Mouse (Mus musculus): ENCODE results near the gene Atp6ap1. TPM values are rescaled to one million over a fixed set of nuclear protein-coding genes. Genes with fewer than 3 reads are reported as not detected.

Atp6ap1 gene
- polyA plus RNA-seq, 1 experiment = 178 TPM

- Histone ChIP-seq H3K4me3 (no peak overlapping the region), H3K27me3 (ENCODE audit: control insufficient read depth, insufficient read depth, insufficient read length) (no peaks in the 10 kb centered on the region), H3K4me2 (ENCODE audit: low read depth) (no peak overlapping the region), H3K79me2 (ENCODE audit: control insufficient read depth, insufficient read depth) (peaks cover 20% of the 10 kb centered on the region), H3ac (ENCODE audit: control insufficient read depth, insufficient read length) (no peak overlapping the region), H3K36me3 (ENCODE audit: control insufficient read depth, insufficient read depth) (no peaks in the 10 kb centered on the region)
- TF ChIP-seq MAX (IDR thresholded peaks at IDR 0.05; ENCODE audit: low read depth) (no peak), USF1 (IDR thresholded peaks at IDR 0.05; ENCODE audit: low read depth) (no peak), TCF3 (IDR thresholded peaks at IDR 0.05; ENCODE audit: insufficient read length, low read depth) (no peak), POLR2A (IDR thresholded peaks at IDR 0.05; ENCODE audit: insufficient read length, low read depth) (peak; percentile 54), CEBPB (IDR thresholded peaks at IDR 0.05; ENCODE audit: insufficient read depth, poor library complexity, severe bottlenecking) (no peak), POLR2AphosphoS2 (IDR thresholded peaks at IDR 0.05; ENCODE audit: insufficient read length, low read depth) (peak; percentile 82), E2F4 (IDR thresholded peaks at IDR 0.05; ENCODE audit: insufficient read depth) (no peak)
These were observed 23.2 kb upstream of the Atp6ap1 start for GRCm38 (mm10) chrX:74273422-74274322.

GRCm38 (mm10) chrX:74277916-74278315 is 19.0 kb upstream of the Atp6ap1 start:
- Histone ChIP-seq H3K4me2 (ENCODE audit: low read depth) (no peak overlapping the region), H3ac (ENCODE audit: control insufficient read depth, insufficient read length) (no peak overlapping the region), H3K36me3 (ENCODE audit: control insufficient read depth, insufficient read depth) (no peaks in the 10 kb centered on the region), H3K79me2 (ENCODE audit: control insufficient read depth, insufficient read depth) (peaks cover 4% of the 10 kb centered on the region), H3K4me3 (no peak overlapping the region), H3K27me3 (ENCODE audit: control insufficient read depth, insufficient read depth, insufficient read length) (no peaks in the 10 kb centered on the region)
- no peak for TF ChIP-seq CEBPB (IDR thresholded peaks at IDR 0.05; ENCODE audit: insufficient read depth, poor library complexity, severe bottlenecking)
- no peak for TF ChIP-seq MAX (IDR thresholded peaks at IDR 0.05; ENCODE audit: low read depth)

DNA sequence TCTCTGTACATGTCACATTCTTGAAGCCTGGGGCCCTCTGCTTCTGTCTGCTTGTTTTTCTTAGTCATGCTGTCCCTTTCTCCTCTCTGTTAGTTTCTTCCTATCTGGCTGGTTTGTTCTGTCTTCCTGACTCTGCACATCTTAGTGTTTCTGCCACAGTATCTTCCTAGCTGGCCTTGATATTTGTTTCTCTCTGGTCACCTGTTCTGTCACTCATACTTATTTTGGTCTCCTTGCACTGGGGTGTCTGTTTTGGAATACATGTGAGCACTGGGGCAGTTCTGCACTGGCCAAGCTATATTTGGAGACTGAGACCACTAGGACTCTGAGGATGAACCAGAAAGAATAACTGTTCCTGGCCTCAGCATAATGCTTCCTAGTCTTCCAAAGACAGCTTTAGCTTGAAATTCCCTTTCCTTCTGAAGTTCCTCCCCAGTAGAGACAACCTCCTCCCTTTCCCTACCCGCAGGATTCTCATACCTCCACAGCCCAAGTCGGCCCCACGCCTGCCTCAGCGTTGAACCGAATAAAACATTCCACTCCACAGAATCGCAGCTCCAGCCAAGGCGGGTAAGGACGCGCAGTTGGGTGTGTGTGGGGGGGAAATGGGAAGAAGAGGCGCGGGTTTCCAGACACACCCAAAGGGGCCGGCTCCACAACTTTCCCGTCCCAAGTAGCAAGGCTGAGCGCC is 15.7 kb upstream of the Atp6ap1 start:
- peak overlapping the region; percentile 79 for H3K4me2 ChIP-seq (ENCODE audit: low read depth)
- H3K36me3 ChIP-seq (ENCODE audit: control insufficient read depth, insufficient read depth) = no peaks in the 10 kb centered on the region
- peaks cover 14% of the 10 kb centered on the region for H3K79me2 ChIP-seq (ENCODE audit: control insufficient read depth, insufficient read depth)
- TF ChIP-seq CEBPB (IDR thresholded peaks at IDR 0.05; ENCODE audit: insufficient read depth, poor library complexity, severe bottlenecking) (no peak), MYOG (IDR thresholded peaks at IDR 0.05; ENCODE audit: control insufficient read depth in 1 of 3, insufficient read depth in 1 of 3, insufficient read length in 2 of 3, low read depth in 2 of 3) (peak in 1 of 3 experiments; percentile 12), POLR2AphosphoS2 (IDR thresholded peaks at IDR 0.05; ENCODE audit: insufficient read length, low read depth) (peak; percentile 55), MYOD1 (IDR thresholded peaks at IDR 0.05; ENCODE audit: control insufficient read depth in 1 of 3, insufficient read length in 2 of 3, low read depth in 2 of 3) (peak; percentile 62 to 85 (median 77))
- no peak overlapping the region for H3ac ChIP-seq (ENCODE audit: control insufficient read depth, insufficient read length)
- no peaks in the 10 kb centered on the region for H3K27me3 ChIP-seq (ENCODE audit: control insufficient read depth, insufficient read depth, insufficient read length)
- peak overlapping the region; percentile 67 for H3K4me3 ChIP-seq

DNA sequence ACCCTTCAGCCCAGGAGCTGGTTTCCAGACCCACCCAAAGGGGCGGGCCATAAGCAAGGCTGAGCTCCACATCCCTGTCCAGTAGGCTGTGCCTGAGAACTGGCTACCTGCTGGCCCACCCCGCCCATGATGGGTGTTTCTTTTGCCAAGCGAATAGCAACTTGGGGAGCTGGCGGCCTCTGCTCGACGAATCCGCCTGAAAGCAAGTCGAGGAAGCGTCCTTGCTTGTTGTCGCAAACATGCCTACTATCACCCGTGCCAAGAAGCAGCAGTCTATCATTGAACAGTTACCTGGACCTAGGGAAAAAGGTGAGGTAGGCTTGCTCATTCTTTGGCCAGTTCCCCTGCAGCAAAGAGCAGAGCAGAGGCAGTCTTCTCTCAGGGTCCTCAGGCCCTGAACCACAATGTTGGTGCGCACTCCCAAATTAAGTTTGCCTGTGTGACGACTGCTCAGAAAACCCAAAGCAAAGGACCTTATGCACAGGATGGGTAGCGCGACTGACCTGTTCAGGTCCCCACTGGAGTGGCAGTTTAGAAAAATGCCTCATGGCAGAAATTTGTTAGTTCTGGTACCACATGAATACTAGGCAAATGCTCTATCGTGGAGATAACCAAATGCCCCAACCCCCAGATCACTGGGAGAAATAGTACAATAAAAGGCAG is 15.0 kb upstream of the Atp6ap1 start, which contains the start of the genes Taz and Dnase1l1:
Taz (plus strand) TSS at position 181 of the 663 bp plus-strand sequence.
Dnase1l1 (minus strand) TSS at position 606 of the 663 bp plus-strand sequence.
- peak within 1 kb of the TSS; percentile 54 for H3ac ChIP-seq (ENCODE audit: control insufficient read depth, insufficient read length)
- H3K27me3 ChIP-seq (ENCODE audit: control insufficient read depth, insufficient read depth, insufficient read length) = no peaks in the 10 kb centered on the region
- TF ChIP-seq CEBPB (IDR thresholded peaks at IDR 0.05; ENCODE audit: insufficient read depth, poor library complexity, severe bottlenecking) (no peak), TCF12 (IDR thresholded peaks at IDR 0.05; ENCODE audit: insufficient read depth, poor library complexity, severe bottlenecking) (no peak), USF1 (IDR thresholded peaks at IDR 0.05; ENCODE audit: low read depth) (no peak), MAX (IDR thresholded peaks at IDR 0.05; ENCODE audit: low read depth) (no peak), MYOD1 (IDR thresholded peaks at IDR 0.05; ENCODE audit: control insufficient read depth in 1 of 3, insufficient read length in 2 of 3, low read depth in 2 of 3) (no peak), POLR2A (IDR thresholded peaks at IDR 0.05; ENCODE audit: insufficient read length, low read depth) (peak; percentile 48)
- peak within 1 kb of the TSS; percentile 81 for H3K4me2 ChIP-seq (ENCODE audit: low read depth)
- peaks cover 14% of the 10 kb centered on the region for H3K79me2 ChIP-seq (ENCODE audit: control insufficient read depth, insufficient read depth)
- H3K4me3 ChIP-seq = peak within 1 kb of the TSS; percentile 67
- no peaks in the 10 kb centered on the region for H3K36me3 ChIP-seq (ENCODE audit: control insufficient read depth, insufficient read depth)

DNA sequence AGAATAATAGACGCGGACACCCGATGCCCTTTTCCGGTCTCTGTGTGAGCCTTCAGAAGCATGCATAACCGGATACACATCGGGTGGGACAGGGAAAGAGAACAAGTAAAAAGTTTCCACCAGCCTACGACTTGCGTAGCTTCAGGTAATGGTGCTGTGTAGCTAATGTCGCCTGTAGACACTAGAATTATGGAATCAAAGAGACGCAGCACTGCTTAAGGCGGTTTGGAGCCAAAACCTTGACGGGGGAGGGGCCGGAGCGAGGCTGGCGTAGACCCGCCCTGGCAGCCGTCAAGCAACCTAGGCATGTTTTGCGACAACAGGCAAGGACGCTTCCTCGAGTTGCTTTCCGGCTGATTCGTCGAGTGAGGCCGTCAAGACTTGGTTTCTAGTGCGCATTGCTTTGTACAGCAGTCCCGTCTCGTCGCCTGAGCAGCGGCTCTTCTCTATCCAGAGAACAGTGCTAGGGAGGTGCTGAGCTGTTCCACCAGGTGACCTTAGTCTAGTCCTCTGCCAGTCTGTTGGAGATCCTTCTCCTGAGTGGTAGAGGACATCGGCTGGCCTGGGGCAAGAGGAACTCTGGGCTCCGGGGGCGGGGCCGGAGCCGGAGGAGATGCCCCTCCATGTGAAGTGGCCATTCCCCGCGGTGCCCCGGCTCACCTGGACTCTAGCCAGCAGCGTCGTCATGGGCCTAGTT is 14.4 kb upstream of the Atp6ap1 start:
- no peaks in the 10 kb centered on the region for H3K36me3 ChIP-seq (ENCODE audit: control insufficient read depth, insufficient read depth)
- TF ChIP-seq REST (IDR thresholded peaks at IDR 0.05; ENCODE audit: insufficient read depth, insufficient read length) (no peak), POLR2AphosphoS2 (IDR thresholded peaks at IDR 0.05; ENCODE audit: insufficient read length, low read depth) (peak; percentile 93), POLR2A (IDR thresholded peaks at IDR 0.05; ENCODE audit: insufficient read length, low read depth) (peak; percentile 87), TCF3 (IDR thresholded peaks at IDR 0.05; ENCODE audit: insufficient read length, low read depth) (no peak)
- H3K4me3 ChIP-seq = peak overlapping the region; percentile 67
- H3K4me2 ChIP-seq (ENCODE audit: low read depth) = peak overlapping the region; percentile 81
- no peaks in the 10 kb centered on the region for H3K27me3 ChIP-seq (ENCODE audit: control insufficient read depth, insufficient read depth, insufficient read length)
- H3ac ChIP-seq (ENCODE audit: control insufficient read depth, insufficient read length) = peak overlapping the region; percentile 54
- peaks cover 14% of the 10 kb centered on the region for H3K79me2 ChIP-seq (ENCODE audit: control insufficient read depth, insufficient read depth)

All from myocyte (in vitro differentiated cells).